Mouse (Mus musculus) bone marrow, adult 2 months (tissue): ENCODE measurements around the gene Ubald2.

ENCODE experiments used
- CTCF ChIP-seq: fragments of 200-500 bp; IDR thresholded peaks from 2 replicates; pipeline ENCODE4 v1.5.1; 2011; ENCODE audit warnings: low read length, control low read depth; ENCODE audit not compliant: control insufficient read depth, insufficient read depth
- POLR2A ChIP-seq: fragments of 200-500 bp; IDR thresholded peaks from 2 replicates; pipeline ENCODE4 v1.6.1; 2011; ENCODE audit warnings: low read depth, mild to moderate bottlenecking, control low read depth, low read length, borderline replicate concordance; ENCODE audit not compliant: control insufficient read depth

- no peak for TF ChIP-seq POLR2A
- no peak for TF ChIP-seq CTCF
These were observed 37.0 kb upstream of the Ubald2 start for GRCm38 (mm10) chr11:116396934-116397330.
